In the genomic region with DNA sequence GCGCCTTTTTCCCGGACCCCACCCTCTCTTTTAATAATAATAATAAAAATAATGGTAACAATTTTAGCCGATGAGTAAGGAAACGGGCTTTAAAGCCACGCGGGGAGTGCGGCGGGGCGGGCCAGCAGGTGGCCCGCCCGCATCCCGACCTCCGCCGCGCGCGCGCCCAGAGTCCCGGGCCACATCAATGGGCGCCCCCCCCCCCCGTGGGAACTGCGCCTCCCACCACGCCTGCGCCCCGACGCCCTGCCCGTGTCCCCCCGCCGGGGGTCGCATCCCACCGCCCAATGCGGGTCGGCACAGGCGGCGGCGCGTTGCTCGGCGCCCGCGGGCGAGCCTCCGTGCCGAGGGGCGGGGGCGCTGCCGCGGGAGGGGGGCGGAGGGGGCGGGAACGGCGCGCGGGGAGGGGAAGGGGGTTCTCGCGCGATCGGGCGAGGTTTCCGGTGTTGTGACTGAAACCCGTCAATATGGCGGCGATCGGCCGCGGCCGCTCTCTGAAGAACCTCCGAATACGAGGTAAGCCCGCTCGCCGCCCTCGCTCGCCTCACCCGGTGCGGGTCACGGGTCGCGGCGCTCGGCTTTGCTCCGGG, we compare ENCODE assay signal across 7 mouse cellular contexts. TPM values are rescaled to one million over a fixed set of nuclear protein-coding genes. Genes with fewer than 3 reads are reported as not detected.
DNase-seq lines count a peak whose midpoint lies in the region; ATAC-seq and TF ChIP-seq lines count a peak whose summit lies in the region.

Rictor (plus strand) TSS at position 444 of the 590 bp plus-strand sequence.

- ATAC-seq in intestine, embryonic 14.5 days (replicated peaks; ENCODE audit: low FRiP score, low TSS enrichment, low read depth): peak; percentile 85
- peak; percentile 93 for ATAC-seq in midbrain, embryonic 11.5 days (ENCODE audit: low FRiP score)

- no peak for TF ChIP-seq CTCF in cortical plate, adult 2 months (IDR thresholded peaks at IDR 0.05; ENCODE audit: extremely low read depth, insufficient read depth, low read length)

- intact Hi-C loops in gastrocnemius, postnatal 14 days (cut with DNase I; ENCODE audit: low total_unique reads): no loop called here
- intact Hi-C loops in left cerebral cortex, postnatal 4 days (cut with DNase I): no loop called here

- no peaks in the 10 kb centered on the region for H3K9me3 ChIP-seq in intestine, embryonic 14.5 days (ENCODE audit: control insufficient read depth, low read length)
- H3K9me3 ChIP-seq in midbrain, embryonic 11.5 days (ENCODE audit: control insufficient read depth, low read length): no peaks in the 10 kb centered on the region

- DNase-seq in adipocyte (ENCODE audit: low spot score): peak; percentile 85
- peak; percentile 89 for DNase-seq in gastrocnemius, postnatal 14 days
- DNase-seq in intestine, embryonic 14.5 days (ENCODE audit: low spot score): peak; percentile 93
- peak; percentile 92 for DNase-seq in left cerebral cortex, postnatal 4 days
- peak; percentile 98 for DNase-seq in midbrain, embryonic 11.5 days (ENCODE audit: low spot score, missing footprints)
- DNase-seq in right cerebral cortex, postnatal 4 days: peak; percentile 87

- no peaks in the 10 kb centered on the region for H3K36me3 ChIP-seq in intestine, embryonic 14.5 days (ENCODE audit: control insufficient read depth, insufficient read depth, low read length)
- H3K36me3 ChIP-seq in midbrain, embryonic 11.5 days (ENCODE audit: control insufficient read depth, insufficient read depth, low read length): no peaks in the 10 kb centered on the region

- WGBS in intestine, embryonic 14.5 days: under 1% methylated on average over 48 of the region's 82 CpGs
- WGBS in midbrain, embryonic 11.5 days: under 1% methylated on average over 31 of the region's 82 CpGs

- peak; percentile 60; the same call in 1 of the 2 replicates for TF ChIP-seq POLR2A in cortical plate, adult 2 months (IDR thresholded peaks at IDR 0.05; ENCODE audit: extremely low read depth, insufficient read depth, low read length)

- peak within 1 kb of the TSS; percentile 95 for H3K9ac ChIP-seq in intestine, embryonic 14.5 days (ENCODE audit: low read length)
- H3K9ac ChIP-seq in midbrain, embryonic 11.5 days (ENCODE audit: low read length): peak within 1 kb of the TSS; percentile 93

- H3K27ac ChIP-seq in cortical plate, adult 2 months (ENCODE audit: insufficient read depth, low read length): peak within 1 kb of the TSS; percentile 99
- H3K27ac ChIP-seq in intestine, embryonic 14.5 days (ENCODE audit: low read depth): peak within 1 kb of the TSS; percentile 96
- peak within 1 kb of the TSS; percentile 96 for H3K27ac ChIP-seq in midbrain, embryonic 11.5 days (ENCODE audit: low read depth, low read length)

- H3K4me2 ChIP-seq in intestine, embryonic 14.5 days (ENCODE audit: low read length): peak within 1 kb of the TSS; percentile 78
- peak within 1 kb of the TSS; percentile 54 for H3K4me2 ChIP-seq in midbrain, embryonic 11.5 days

- peaks cover 3% of the 10 kb centered on the region; the same call in 1 of the 2 replicates for H3K27me3 ChIP-seq in intestine, embryonic 14.5 days (replicated peaks; ENCODE audit: control insufficient read depth, insufficient read depth, low read length)
- no peaks in the 10 kb centered on the region for H3K27me3 ChIP-seq in midbrain, embryonic 11.5 days (ENCODE audit: control insufficient read depth, insufficient read depth, low read length)

- peaks cover 4% of the 10 kb centered on the region for H3K4me1 ChIP-seq in cortical plate, adult 2 months (ENCODE audit: control insufficient read depth, insufficient read depth, low read length)
- peaks cover 20% of the 10 kb centered on the region; the same call in 1 of the 2 replicates for H3K4me1 ChIP-seq in intestine, embryonic 14.5 days (replicated peaks; ENCODE audit: control insufficient read depth, insufficient read depth, low read length)
- peaks cover 10% of the 10 kb centered on the region for H3K4me1 ChIP-seq in midbrain, embryonic 11.5 days (ENCODE audit: control insufficient read depth, insufficient read depth, low read length)

- peak within 1 kb of the TSS; percentile 93 for H3K4me3 ChIP-seq in cortical plate, adult 2 months (ENCODE audit: insufficient read depth, low read length)
- H3K4me3 ChIP-seq in intestine, embryonic 14.5 days (ENCODE audit: low read depth, low read length): peak within 1 kb of the TSS; percentile 95
- peak within 1 kb of the TSS; percentile 93 for H3K4me3 ChIP-seq in midbrain, embryonic 11.5 days (ENCODE audit: low read depth, low read length)

RNA-seq across cellular contexts. Expression of gene Rictor, which starts in this region (rescaled TPM):
- 17.1 and 17.9 TPM in 2 replicates for polyA plus RNA-seq in cortical plate, adult 2 months (2012; rRNA removed)
- total RNA-seq in gastrocnemius, postnatal 14 days (2021): 1 to 10 TPM; 8.0 to 8.8 TPM
- 41.1 and 43.8 TPM in 2 replicates for polyA plus RNA-seq in intestine, embryonic 14.5 days (2014; fragmentation: Nextera tagmentation; extraction: Ambion mirVana)
- 10 to 100 TPM; 38.4 to 39.9 TPM for total RNA-seq in left cerebral cortex, postnatal 4 days (2021)
- polyA plus RNA-seq in midbrain, embryonic 11.5 days (2014; fragmentation: Nextera tagmentation; extraction: Ambion mirVana): 48.6 and 54.7 TPM in 2 replicates

Comparison
In these comparisons a context has a peak if more than half of its experiments do, and no peak if none do; other contexts are left out.
1. Peak in every context shown above with its lines: DNase-seq, ATAC-seq, H3K4me3 ChIP-seq and H3K27ac ChIP-seq.
2. RNA of gene Rictor (total RNA-seq): 38.4 to 39.9 TPM in left cerebral cortex, postnatal 4 days; 8.0 to 8.8 TPM in gastrocnemius, postnatal 14 days; every median in the first group is over 4 times any median in the second.